Mouse (Mus musculus) limb, embryonic 14.5 days (tissue): ENCODE data around the gene Eepd1. TPM values are rescaled to one million over a fixed set of nuclear protein-coding genes. Genes with fewer than 3 reads are reported as not detected.
A peak's percentile ranks its signal among the peaks of the same experiment; 100 is the strongest.

Experiments
- ATAC-seq: fragments of 200-750 bp; cut with Nextera tagmentation; 2 replicates; pipeline ENCODE4 v1.8.0; 2017; ENCODE audit warnings: low read depth, moderate number of reproducible peaks, moderate TSS enrichment; ENCODE audit not compliant: low FRiP score
- DNase-seq: peaks from one replicate; pipeline ENCODE4 v3.0.0-alpha.2; 2015; ENCODE audit warnings: low spot score
- H3K27ac ChIP-seq: fragments of 300-500 bp; sonication (generic); replicated peaks from 2 replicates; pipeline ENCODE4 v1.5.1; 2014; ENCODE audit warnings: low read depth, mild to moderate bottlenecking, low read length, moderate library complexity, mixed read lengths
- H3K27me3 ChIP-seq: fragments of 300-500 bp; sonication (generic); 2 replicates; pipeline ENCODE4 v1.6.1; 2014; ENCODE audit warnings: low read length, mixed read lengths; ENCODE audit not compliant: control insufficient read depth, insufficient read depth
- H3K36me3 ChIP-seq: fragments of 300-500 bp; sonication (generic); 2 replicates; pipeline ENCODE4 v1.6.1; 2014; ENCODE audit warnings: mild to moderate bottlenecking, low read length, moderate library complexity, mixed read lengths; ENCODE audit not compliant: control insufficient read depth, insufficient read depth
- H3K4me1 ChIP-seq: fragments of 300-500 bp; sonication (generic); 2 replicates; pipeline ENCODE4 v1.6.1; 2014; ENCODE audit warnings: antibody characterized with exemption, low read length, mixed read lengths; ENCODE audit not compliant: control insufficient read depth, insufficient read depth
- H3K4me2 ChIP-seq: fragments of 300-500 bp; sonication (generic); replicated peaks from 2 replicates; pipeline ENCODE4 v1.6.1; 2014; ENCODE audit warnings: low read depth, mild to moderate bottlenecking, low read length, moderate library complexity; ENCODE audit not compliant: severe bottlenecking
- H3K4me3 ChIP-seq: fragments of 300-500 bp; sonication (generic); replicated peaks from 2 replicates; pipeline ENCODE4 v1.5.1; 2014; ENCODE audit warnings: low read length
- H3K9ac ChIP-seq: fragments of 300-500 bp; sonication (generic); 2 replicates; pipeline ENCODE4 v1.6.1; 2014; ENCODE audit warnings: mild to moderate bottlenecking, low read depth, low read length, moderate library complexity; ENCODE audit not compliant: severe bottlenecking
- H3K9me3 ChIP-seq: fragments of 300-500 bp; sonication (generic); 2 replicates; pipeline ENCODE4 v1.6.1; 2016; ENCODE audit warnings: low read length; ENCODE audit not compliant: control insufficient read depth
- POLR2A ChIP-seq: fragments of 200-500 bp; IDR thresholded peaks from 2 replicates; pipeline ENCODE4 v1.8.0; 2012; ENCODE audit warnings: inconsistent platforms, mild to moderate bottlenecking, moderate library complexity, borderline replicate concordance; ENCODE audit not compliant: insufficient read depth, insufficient read length; ENCODE audit errors: extremely low read depth
- WGBS: fragments of 180-500 bp; shearing (Covaris S2); extraction: QIAGEN DNeasy Blood & Tissue Kit; methylation state at CpG from one replicate; pipeline ENCODE4 v1.1.7; 2014; 5-methylcytosine and 5-hydroxymethylcytosine counted together
- polyA plus RNA-seq, 2 experiments: library from polyadenylated mRNA; depleted of rRNA in 1 of 2; stranded (reverse) in 1 of 2; unstranded in 1 of 2; fragments of >200 nt; fragmentation: Nextera tagmentation in 1 of 2; extraction: Ambion mirVana in 1 of 2; gene quantifications; 2 replicates each; pipeline versions ENCODE4 v1.2.1 to v1.2.3; 2012 to 2014

The Eepd1 gene
- polyA plus RNA-seq, 2 experiments, result 10.6 to 17.2 TPM

GRCm38 (mm10) chr9:25591390-25592354, 110.3 kb downstream of the Eepd1 start:
- no peak for TF ChIP-seq POLR2A

GRCm38 (mm10) chr9:25592355-25592955, 111.1 kb downstream of the Eepd1 start:
- 59% methylated on average over 4 of the region's 4 CpGs for WGBS
- no peak for TF ChIP-seq POLR2A
- Histone ChIP-seq H3K27ac (no peak overlapping the region), H3K4me3 (no peak overlapping the region; the same call in 1 of the 2 replicates), H3K36me3 (peaks cover 12% of the 10 kb centered on the region; the same call in 1 of the 2 replicates), H3K4me1 (no peaks in the 10 kb centered on the region), H3K9ac (no peak overlapping the region; the same call in 1 of the 2 replicates), H3K9me3 (no peaks in the 10 kb centered on the region; the same call in 1 of the 2 replicates), H3K27me3 (no peaks in the 10 kb centered on the region), H3K4me2 (no peak overlapping the region)
- DNase-seq (no peak), ATAC-seq (no peak)

More at GRCm38 (mm10) chr9:25591390-25592354, 110.3 kb downstream of the Eepd1 start:
- Histone ChIP-seq H3K4me2 (peak overlapping the region; percentile 36), H3K9ac (peak overlapping the region; percentile 12; the same call in 1 of the 2 replicates), H3K27ac (no peak overlapping the region), H3K9me3 (no peaks in the 10 kb centered on the region; the same call in 1 of the 2 replicates), H3K4me3 (no peak overlapping the region; the same call in 1 of the 2 replicates), H3K27me3 (no peaks in the 10 kb centered on the region), H3K4me1 (no peaks in the 10 kb centered on the region), H3K36me3 (peaks cover 12% of the 10 kb centered on the region; the same call in 1 of the 2 replicates)
- peak; percentile 87 for DNase-seq
- WGBS, result 38% methylated on average over 15 of the region's 15 CpGs
- peak; percentile 78 for ATAC-seq

- Histone ChIP-seq H3K4me3 (no peak overlapping the region), H3K9me3 (no peaks in the 10 kb centered on the region), H3K36me3 (no peaks in the 10 kb centered on the region), H3K27me3 (no peaks in the 10 kb centered on the region), H3K4me2 (no peak overlapping the region), H3K9ac (no peak overlapping the region), H3K27ac (no peak overlapping the region), H3K4me1 (no peaks in the 10 kb centered on the region)
- ATAC-seq, result no peak
- DNase-seq, result no peak
- TF ChIP-seq POLR2A, result no peak
- WGBS, result 50% methylated on average over 2 of the region's 2 CpGs
These were observed 143.4 kb downstream of the Eepd1 start for GRCm38 (mm10) chr9:25624744-25625143.

- H3K9ac ChIP-seq, result no peak overlapping the region
- 64% methylated on average over 5 of the region's 5 CpGs for WGBS
- H3K9me3 ChIP-seq, result no peaks in the 10 kb centered on the region
- H3K27ac ChIP-seq, result no peak overlapping the region
- no peak for TF ChIP-seq POLR2A
- H3K4me3 ChIP-seq, result no peak overlapping the region
- H3K4me2 ChIP-seq, result no peak overlapping the region
- H3K27me3 ChIP-seq, result no peaks in the 10 kb centered on the region
- DNase-seq, result no peak
- H3K36me3 ChIP-seq, result no peaks in the 10 kb centered on the region
- H3K4me1 ChIP-seq, result no peaks in the 10 kb centered on the region
- no peak for ATAC-seq
These were observed 148.3 kb downstream of the Eepd1 start for GRCm38 (mm10) chr9:25629531-25630099.

Other genes with a start within 250 kb of the Eepd1 start
- 93.2 and 129 TPM in 2 replicates for gene Sept7, start 229.1 kb upstream of the Eepd1 start, polyA plus RNA-seq (2012; rRNA removed)
- gene Sept7, start 229.1 kb upstream of the Eepd1 start, polyA plus RNA-seq (2014; fragmentation: Nextera tagmentation; extraction: Ambion mirVana), result 288 and 295 TPM in 2 replicates